Comparison of ENCODE assay signal across 17 mouse cellular contexts in the genomic region with DNA sequence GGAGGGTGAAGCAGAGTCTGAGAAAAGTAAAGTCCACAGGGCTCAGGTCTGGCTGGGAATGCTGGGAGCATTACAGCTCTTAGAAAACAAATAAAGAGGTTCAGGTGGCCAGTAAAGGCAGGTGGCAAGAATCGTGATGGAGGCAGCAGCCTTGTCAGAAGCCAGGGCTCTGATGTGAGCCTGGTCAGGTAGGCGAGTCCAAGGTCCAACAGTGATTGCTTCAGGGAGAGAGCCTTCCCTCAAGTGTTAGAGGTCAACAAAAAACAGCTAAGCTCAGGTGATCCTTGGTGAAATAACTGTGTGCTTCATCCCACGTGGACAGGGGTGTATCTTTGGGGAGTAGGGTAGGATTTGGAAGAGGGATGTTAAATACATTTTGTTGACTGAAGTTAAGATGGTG.
"Had no signal": no experiment of that assay in that cellular context is flagged by ENCODE, and none has a peak within 500 bp of the region (broad histone marks: within the 10 kb centered on the region; RNA-seq: fewer than 3 reads in every experiment).

No protein-coding gene starts in this region.

- H3K9ac ChIP-seq: hindbrain, embryonic 12.5 days; limb, embryonic 13.5 days; liver, embryonic 14.5 days; lung, embryonic 15.5 days; midbrain, embryonic 15.5 days; neural tube, embryonic 12.5 days had no signal

- ATAC-seq: hindbrain, embryonic 16.5 days; midbrain, embryonic 15.5 days had no signal

- H3K36me3 ChIP-seq: midbrain, embryonic 15.5 days had no signal

- H3K4me1 ChIP-seq: hindbrain, embryonic 12.5 days; limb, embryonic 13.5 days; lung, embryonic 15.5 days; megakaryocyte, embryonic 14.5 days; midbrain, embryonic 15.5 days had no signal

- H3K9me3 ChIP-seq: hindbrain, embryonic 12.5 days; limb, embryonic 13.5 days; lung, embryonic 15.5 days; megakaryocyte, embryonic 14.5 days; midbrain, embryonic 15.5 days; neural tube, embryonic 12.5 days had no signal

- H3K4me2 ChIP-seq: hindbrain, embryonic 12.5 days; limb, embryonic 13.5 days; lung, embryonic 15.5 days; midbrain, embryonic 11.5 days; midbrain, embryonic 15.5 days; neural tube, embryonic 12.5 days had no signal

- DNase-seq: layer of hippocampus, adult 9-11 months; left cerebral cortex, postnatal 4 days; lung, postnatal 14 days; right cerebral cortex, postnatal 4 days; spleen, adult 18-20 months; thymus, adult 18-20 months; thymus, postnatal 14 days had no signal

- H3K27me3 ChIP-seq: hindbrain, embryonic 12.5 days; limb, embryonic 13.5 days; lung, embryonic 15.5 days; midbrain, embryonic 15.5 days; neural tube, embryonic 12.5 days had no signal

- H3K4me3 ChIP-seq: hindbrain, embryonic 12.5 days; limb, embryonic 13.5 days; lung, embryonic 15.5 days; megakaryocyte, embryonic 14.5 days; midbrain, embryonic 15.5 days; neural tube, embryonic 12.5 days had no signal

- H3K27ac ChIP-seq: hindbrain, embryonic 12.5 days; limb, embryonic 13.5 days; liver, embryonic 14.5 days; lung, embryonic 15.5 days; macrophage; midbrain, embryonic 15.5 days; neural tube, embryonic 12.5 days had no signal
